Mouse (Mus musculus) kidney, postnatal 4 days (tissue): Measurements from ENCODE around the gene Tmed4.
"Not testable (repeated sequence)": the region's sequence is repeated elsewhere in the genome, so short reads cannot be mapped to it uniquely, and the experiment has no call there.

Source experiments
- DNase-seq, 2 experiments: peaks; one replicate each; pipeline ENCODE4 v3.0.0; 2021; ENCODE audit warnings: mixed read lengths in 2 of 2

The Tmed4 gene

DNA sequence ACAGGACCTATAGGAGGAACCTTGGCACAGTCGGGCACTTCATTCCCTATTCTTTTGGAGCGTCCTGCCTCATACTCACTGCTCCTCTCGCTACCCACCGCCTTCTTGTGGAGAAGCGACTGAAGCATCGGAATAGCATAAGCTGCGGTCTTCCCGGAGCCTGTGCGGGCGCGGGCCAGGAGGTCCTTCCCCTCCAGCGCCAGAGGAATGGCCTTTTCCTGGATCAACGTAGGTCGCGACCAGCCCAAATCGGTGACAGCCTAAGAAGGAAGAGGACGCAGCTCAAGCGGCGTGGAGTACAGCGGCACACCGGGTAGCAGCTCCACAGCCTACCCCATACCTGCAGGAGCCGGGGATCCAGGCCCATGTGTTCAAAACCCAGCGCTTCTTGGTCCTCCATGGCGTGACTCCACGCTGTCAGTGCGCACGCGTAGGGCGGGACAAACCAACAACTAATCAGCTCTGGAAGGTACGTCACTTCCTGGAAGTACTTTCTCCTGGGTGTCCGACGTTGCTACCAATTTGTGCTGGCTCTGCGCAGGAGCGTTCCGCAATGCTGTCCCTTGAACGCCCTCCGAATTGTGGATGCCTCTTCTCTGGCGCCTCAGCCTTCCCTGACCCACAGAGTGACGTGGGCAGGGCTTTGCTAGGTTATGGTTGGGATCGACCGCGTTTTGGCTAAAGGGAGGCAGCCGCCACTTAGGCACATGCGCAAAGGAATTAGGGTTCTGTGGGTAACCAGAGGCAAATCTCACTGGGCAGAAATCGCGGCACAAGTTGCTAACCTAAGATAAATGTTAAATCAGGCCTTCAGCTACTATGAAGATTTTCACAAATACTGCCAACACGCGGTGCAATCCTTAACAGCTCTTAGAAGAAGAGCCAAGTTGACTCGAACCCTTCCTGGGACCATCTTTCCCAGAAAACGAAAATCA, 7.1 kb downstream of the Tmed4 start, which contains the start of gene Ddx56:
Ddx56 (minus strand) TSS at position 453 of the 935 bp plus-strand sequence.
- peak; percentile 91 to 95 for DNase-seq

DNA sequence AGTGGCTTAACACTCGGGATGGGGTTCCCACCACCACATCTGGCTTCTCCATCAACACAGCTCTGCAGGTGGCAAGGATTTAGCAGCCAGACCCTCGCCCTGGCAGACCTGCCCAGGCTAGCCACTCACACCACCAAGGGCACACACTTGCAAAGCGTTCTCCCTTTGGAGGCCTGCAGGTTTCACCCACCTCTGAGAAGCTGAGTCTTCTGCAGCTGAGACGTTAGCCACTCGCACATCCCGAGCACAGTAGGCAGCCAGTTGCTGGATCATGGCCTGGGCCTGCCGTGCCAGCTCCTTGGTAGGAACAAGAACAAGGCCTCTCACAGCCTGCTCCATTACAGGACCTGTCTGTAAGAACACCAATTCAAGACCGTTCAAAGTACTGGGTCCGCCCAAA, 8.0 kb downstream of the Tmed4 start:
- DNase-seq, result no peak

DNA sequence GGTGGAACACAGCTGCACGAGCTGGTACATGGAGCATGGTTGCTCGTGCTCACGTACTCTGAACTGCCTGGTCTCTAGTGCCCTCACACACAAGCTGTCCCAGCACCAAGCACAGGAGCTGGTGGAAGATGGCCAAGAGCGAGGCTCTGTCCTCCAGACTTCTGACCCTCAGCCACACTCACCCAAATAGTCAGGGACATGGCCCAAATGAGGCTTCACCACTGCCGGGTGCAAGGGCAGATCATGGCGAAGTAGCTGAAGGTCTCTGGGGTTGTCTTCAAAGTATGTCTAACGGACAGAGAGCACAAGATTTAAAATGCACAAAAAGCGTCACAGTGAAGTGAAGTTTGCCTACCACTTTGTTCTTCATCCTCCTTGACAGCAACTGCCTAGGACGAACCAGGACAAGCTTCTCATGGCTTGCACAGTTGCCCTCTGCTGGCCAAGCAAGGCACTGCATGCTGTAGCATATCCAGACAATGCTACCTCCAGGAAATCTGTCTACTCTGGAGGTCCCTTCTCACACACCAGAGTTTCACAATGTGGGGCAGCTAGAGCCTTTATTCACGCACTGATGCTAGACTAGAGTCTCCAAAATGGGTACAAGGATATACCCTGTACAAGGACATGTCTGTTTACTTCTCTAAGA, 13.1 kb downstream of the Tmed4 start:
- peak; percentile 88 for DNase-seq

DNA sequence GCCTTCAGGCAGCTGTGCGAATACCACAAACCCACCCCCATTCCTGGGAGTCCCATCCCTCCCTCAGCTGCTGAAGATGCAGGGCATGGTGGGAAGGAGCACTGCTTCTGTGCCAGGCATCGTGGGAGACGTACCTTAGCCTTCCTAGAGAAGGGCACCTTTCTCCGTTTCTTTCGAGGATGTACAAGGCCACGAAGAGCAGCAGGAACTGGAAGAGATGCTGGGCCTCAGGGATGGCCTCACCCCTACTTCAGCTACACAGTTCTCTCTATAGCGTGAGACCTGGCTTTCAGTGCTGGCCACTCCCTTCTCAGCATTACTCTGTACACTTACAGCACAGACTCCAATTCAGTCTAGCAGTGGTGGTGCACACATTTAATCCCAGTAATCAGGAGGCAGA, 15.3 kb downstream of the Tmed4 start:
- no peak for DNase-seq

DNA sequence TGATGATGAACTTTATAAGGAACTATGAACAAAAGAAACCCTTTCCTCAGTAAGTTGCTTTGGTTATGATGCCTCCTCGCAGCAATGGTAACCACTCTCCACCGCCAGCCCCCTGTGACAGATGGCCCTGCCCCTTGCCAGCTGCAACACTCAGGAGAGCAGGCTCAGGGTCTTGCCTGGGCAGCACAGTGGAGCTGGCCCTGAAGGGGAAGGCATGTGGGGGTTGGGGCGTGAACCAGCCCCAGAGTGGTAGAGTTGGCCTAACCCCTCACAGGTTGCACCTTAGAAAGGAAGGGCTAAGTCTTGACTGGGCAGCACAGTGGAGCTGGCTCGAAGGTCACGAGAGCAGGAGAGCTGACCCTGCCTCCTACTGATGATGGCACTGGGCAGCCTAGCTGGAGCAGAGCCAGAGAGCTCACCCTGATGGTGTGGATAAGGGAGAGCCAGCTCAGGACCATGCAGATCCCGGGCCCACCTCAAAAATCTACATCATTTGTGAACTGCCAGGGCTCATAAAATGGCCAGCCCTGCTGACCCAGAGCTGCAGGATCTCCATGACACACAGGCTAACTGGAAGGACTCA, 18.1 kb downstream of the Tmed4 start:
- DNase-seq, result peak in 1 of 2 experiments; percentile 29

DNA sequence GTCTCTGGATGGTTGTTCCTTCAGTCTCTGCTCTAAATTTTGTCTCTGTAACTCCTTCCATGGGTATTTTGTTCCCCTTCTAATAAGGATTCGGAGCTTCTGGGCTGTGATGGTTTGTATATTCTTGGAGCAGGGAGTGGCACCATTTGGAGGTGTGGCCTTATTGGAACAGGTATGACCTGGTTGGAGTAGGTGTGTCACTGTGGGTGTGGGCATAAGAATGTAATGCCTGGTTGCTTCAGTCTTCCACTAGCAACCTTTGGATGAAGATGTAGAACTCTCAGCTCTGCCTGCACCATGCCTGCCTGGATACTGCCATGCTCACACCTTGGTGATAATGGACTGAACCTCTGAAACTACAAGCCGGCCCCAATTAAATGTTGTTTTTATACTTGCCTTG, 20.1 kb downstream of the Tmed4 start:
- not testable (repeated sequence) for DNase-seq

DNA sequence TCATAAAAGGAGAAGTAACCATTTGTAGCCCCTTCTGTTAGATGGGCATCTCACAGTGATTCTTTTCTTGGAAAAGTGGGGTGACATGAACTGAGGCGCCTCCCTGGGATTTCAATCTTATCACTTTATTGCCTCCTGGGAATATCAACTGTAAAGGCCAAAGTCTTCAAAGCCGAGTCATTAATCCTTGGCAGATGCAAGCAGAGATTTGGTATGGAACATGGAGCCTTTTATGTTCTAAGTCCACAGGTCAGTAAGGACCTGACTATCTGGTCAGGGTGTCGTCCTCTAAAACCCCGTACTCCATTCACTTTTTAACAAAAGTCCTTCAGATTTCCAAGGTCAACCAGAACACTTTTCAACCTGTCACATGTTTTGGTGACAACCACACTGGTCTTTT, 21.8 kb downstream of the Tmed4 start:
- no peak for DNase-seq

DNA sequence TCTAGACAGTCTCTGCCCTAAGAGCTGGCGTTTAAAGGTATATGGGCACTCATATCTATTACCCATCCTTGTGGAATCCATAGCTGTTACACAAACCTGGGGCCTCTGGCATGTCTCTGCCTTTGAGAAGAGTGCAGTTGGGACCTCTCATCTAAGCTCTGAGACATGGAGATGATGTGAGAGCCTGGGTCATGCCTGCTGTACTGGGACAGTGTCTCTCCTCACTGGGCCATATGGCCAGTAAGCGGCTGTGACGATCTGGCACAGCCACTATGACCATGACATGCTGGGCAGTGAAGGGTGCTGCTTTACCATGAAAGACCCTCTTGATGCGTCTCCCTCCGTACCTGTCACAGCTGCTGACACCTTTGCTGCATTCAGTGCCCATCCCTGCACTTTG, 22.4 kb downstream of the Tmed4 start:
- no peak for DNase-seq

DNA sequence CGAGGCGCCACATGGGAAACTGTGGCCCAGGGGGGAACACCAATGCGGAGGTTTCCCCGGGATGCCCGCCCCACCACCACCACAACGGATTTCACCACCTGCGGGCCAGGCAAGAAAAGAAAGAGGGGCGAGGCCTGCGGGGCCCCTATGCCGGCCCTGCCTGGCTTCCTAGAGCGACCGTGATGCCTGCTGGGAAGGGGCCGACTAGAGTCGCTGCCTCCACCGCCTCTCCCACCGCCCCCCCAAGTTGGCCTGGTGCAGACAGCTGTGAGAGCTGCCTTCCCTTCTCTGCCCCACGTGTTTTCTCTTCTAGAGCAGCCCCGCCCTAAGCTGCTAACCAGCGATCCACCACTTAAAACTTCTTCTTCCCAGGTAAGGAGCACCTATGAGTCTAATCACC, 30.0 kb downstream of the Tmed4 start:
- DNase-seq, result no peak

DNA sequence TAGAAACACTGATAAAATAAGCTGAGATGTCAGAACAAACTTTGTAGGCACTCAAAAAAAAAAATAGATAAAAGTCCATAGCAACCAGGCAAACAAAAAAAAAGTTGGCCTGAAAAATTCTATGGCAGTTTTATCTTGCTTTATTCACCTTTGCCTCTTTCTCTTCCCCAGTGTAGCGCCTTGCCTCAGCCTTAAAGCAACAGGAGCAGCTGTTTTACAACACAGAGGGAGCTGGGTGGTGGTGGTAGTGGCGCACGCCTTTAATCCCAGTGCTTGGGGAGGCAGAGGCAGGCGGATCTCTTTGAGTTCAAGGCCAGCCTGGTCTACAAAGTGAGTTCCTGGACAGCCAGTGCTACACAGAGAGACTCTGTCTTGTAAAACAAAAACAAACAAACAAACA, 41.6 kb downstream of the Tmed4 start:
- no peak for DNase-seq

DNA sequence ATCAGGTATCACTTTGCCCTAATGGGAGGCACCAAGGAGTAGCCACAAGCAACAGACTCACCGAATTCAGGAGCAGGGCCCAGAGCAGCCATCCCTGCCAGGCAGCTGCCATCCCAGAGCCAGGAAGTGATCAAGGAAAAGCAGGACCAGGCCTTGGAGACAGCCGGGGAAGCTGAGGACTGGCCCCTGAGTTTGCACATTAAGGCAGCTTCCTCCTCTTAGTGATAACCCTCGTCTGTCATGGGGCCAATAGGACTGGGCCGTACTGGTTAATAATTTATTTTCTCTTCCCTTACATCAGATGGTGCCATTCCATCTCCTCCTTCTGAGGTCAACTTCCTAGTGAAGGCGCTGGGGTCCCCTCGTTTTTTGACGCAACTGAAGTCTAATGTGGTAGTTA, 44.7 kb downstream of the Tmed4 start, which contains the start of gene Npc1l1:
Npc1l1 (minus strand) TSS at position 132 of the 400 bp plus-strand sequence.
- no peak for DNase-seq

DNA sequence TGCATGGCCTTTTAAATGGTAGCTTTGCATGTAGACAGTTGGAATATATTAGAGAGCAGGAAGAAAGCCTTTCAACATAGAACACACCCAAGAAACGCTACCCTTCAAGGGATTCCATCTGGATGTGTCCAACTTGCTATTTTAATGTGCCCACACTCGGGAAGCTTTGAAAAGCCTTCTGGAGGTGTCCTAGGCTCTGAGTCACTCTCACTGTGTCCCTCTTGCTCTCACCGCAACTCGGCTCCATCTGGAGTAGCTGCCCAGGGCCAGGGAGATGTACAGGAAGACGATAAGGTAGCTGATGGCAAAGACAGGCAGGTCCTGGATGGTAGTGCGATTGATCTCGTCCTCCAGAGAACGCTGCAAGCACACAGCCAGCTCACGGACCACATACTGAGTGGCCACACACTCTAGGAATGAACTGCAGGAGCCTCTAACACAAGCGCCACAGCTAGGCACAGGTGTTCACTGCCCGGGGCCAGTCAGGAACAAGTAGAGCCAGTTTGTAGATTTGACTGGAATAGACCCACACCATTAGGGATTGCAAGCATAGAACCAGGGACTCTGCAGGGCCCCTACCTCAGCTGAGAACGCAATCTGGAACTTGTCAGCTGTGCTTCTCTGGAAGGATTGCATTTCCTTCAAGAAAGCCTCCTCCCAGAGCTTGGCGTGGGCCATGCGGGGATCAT, 50.0 kb downstream of the Tmed4 start:
- peak; percentile 14 to 34 for DNase-seq

DNA sequence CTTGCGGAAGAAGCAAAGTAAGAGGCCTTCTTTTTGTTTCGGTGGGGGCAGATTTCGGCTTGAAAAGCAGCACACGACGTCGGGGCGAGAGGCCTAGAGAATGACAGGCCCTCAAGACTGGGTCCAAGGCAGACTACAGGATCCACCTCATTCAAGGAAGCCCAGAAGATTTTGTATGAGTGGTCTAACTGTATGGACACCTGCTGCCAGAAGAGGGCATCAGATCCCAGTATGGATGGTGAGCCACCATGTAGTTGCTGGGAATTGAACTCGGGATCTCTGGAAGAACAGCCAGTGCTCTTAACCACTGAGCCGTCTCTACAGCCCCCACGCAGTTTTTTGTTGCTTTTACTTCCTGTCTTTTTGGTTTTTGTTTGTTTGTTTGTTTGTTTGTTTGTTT, 52.5 kb downstream of the Tmed4 start:
- no peak for DNase-seq
